Mouse (Mus musculus) adrenal gland, postnatal 10 days (tissue): ENCODE results near the gene Tmem37. TPM values are rescaled to one million over a fixed set of nuclear protein-coding genes. Genes with fewer than 3 reads are reported as not detected.

Experiments
- DNase-seq: peaks from one replicate; pipeline ENCODE4 v3.0.0; 2021; ENCODE audit warnings: mixed read lengths
- total RNA-seq, 2 experiments: library from RNA; stranded (reverse); gene quantifications; 2 replicates each; pipeline ENCODE4 v1.2.3; 2021

The Tmem37 gene
- total RNA-seq, 2 experiments from 2014 or later, result 24.6 to 25.8 TPM

DNA sequence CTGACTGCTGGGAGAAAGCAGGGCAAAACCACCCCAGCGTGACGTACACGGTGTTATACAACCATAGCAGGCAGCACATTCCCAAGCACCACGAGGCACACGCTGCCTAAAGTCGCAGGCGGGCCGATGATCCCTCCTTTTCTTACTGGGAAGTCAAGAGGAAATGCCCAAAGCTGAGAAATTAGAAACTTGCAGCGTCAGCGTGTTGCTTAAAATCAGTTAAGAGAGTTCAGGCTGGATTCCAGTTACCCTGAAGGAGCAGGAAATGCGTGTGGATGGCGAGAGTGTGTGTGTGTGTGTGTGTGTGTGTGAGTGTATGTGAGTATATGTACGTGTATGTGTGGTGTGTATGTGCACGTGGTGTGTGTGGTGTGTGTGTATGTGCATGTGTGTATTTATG is 16.8 kb downstream of the Tmem37 start:
- no peak for DNase-seq

DNA sequence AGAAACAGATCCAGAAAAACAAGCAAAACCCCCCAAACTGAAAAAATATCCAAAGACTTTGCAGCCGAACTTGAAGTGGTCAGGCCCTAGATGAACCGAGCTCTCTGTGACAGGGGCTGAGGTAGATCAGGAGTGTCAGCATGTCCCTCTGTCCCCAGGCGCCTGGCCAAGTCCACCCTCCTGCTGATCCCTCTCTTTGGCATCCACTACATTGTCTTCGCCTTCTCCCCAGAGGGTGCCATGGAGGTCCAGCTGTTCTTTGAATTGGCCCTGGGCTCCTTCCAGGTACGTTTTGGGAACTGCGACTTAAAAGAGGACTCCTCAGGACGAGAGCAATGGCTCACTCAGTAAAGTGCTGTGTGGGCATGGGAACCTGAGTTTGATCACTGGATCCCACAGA is 17.6 kb downstream of the Tmem37 start:
- DNase-seq, result no peak

DNA sequence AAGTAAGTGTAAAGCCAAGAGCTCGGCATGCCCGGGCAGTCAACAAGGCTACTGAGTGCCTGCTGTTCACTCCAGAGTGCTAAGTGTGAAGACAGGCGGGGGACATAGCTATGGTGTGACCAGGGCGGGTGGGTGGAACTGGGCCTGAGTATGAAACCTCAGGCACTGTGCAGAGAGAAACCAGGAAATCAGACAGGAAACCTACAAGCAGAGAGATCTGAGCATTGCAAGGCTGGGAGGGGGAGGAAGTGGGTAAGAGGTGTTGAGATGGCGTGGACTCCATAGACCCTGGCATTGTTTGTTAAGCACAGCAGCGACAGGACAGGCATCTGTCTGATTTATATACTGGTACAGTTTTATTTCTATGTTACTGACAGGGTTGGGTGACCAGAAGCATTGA is 18.4 kb downstream of the Tmem37 start:
- DNase-seq, result no peak

DNA sequence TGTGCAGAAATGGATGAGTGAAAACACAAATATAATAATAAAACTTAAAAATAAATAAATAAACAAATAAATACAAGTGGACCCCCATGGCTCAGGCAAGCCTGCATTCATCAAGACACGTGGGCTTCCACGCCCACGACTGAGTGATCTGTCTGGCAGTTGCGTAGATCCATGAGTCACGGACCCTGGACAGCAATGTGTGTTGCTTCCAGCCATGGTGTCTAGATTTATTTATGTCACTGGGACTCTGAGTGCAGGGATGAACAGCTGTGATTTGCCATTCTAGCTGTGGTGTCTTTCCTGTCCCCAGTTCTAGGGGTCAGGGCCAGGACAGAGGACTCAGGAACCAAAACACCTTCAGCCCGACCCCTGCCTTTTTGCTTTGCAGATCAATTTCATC is 18.9 kb downstream of the Tmem37 start:
- peak; percentile 68 for DNase-seq

DNA sequence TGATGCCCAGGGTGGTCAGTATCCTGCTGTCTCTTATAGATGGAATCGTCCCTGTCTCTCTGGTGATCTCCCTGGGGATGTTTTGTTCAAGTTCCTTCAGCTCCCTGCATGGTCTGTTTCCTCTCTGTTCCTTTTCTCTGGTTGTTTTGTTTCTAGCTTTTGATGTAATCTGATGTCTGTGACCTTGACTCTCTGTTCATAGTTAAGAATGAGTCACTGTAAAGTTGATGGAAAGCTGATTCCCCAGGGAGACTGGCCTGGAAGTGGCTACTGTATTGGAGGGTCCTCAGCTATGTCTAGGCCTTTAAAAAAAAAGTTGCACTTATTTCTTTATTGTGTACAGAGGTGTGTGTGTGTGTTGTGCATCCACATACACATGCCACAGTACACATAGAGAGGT is 22.8 kb downstream of the Tmem37 start:
- no peak for DNase-seq

DNA sequence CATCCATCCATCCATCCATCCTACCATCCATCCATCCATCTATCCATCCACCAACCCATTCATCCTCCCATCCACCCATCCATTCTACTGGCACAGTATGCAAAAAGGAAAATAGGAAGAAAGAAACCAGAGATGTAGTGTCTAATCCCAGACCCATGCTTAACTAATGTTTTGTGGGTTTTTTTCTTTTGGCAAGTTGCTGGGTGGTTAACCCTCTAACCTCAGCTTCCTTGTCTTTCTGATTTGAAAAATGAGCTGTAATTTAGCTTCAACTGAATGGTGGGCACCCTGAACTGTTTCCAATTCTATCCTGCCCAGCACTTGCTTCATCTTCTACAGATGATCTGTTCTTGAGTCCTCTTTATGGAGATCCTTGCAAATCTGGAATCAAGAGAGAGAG is 26.5 kb downstream of the Tmem37 start:
- no peak for DNase-seq

DNA sequence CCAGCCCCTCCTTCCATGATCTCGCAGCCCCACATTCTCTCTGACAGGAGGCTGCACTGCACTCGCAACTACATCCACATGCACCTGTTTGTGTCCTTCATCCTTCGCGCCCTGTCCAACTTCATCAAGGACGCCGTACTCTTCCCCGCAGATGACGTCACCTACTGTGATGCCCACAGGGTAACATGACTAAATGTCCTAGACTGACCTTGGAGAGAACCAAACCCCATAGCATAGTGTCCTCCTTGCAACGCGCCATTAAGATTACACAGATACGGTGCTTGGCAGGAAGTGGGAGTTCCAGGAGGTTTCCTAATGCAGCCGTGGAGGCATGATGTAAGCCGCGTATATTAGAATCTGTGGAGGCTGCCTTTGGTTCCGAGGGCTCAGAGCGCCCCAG is 29.3 kb downstream of the Tmem37 start:
- DNase-seq, result no peak

DNA sequence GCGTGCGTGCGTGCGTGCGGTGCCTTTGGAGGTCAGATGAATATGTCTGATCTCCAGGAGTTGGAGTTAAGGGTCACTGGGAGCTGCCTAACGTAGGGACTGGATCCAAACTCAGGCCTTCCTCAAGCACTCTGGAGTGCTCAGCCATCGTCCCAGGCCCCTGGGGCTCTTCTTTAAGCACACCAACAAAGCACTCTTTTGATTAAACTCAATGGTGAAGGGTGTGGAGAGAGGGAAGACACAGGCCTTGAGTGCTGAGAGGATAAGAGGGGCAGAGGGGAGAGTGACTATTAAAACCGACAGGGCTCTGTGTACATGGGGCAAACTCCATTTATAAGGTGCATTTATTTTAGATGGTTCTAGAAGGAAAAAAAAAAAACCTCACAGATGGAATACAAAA is 31.5 kb downstream of the Tmem37 start:
- no peak for DNase-seq

DNA sequence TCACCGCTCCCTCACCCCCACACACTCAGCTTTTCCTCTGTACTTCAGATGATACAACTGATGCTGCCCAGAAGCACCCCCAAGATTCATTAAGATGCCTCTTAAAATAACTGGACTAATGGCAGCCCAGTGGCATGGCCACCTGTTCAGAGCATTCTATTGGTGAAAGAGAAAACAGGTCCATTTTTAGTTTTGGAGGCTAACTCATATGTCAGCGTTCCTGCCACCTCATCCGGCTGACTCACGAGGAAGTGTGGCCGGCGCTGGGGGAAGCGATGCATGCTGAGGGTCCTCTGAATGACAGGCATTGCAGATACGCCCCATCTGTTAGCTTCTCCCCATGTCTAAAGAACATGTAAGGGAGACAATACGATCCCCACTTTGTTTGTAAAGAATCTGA is 35.3 kb downstream of the Tmem37 start:
- no peak for DNase-seq

DNA sequence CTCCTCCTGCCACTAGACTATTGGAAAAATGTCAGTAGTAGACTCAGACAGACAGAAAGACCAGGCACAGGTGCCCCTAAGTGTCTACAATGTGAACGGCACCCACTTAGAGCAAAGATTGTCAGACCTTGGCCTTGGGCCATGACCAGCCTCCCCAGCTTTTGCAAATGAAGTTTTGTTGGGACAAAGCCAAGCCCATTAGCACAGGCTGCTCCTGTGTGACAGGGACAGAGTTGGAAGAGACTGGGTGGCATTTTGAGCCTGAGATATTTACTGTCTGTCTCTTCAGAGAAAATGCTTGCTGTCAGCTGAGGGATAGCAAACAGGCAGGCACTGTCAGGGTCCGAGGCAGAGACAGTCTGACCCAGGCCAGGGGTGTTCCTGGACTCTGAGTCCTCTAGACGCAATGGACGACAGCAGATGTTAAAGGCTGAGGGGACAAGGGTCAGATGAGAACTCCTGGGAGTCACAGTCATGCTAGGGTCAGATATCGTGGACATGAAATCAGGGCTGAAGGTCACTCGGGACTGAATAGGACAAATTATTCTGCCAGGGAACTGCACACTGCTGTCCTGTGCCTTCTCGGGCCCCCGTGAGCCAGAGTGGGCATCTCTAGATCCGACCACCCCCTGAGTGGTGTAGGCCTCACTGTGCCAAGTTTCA is 36.7 kb downstream of the Tmem37 start:
- peak; percentile 62 for DNase-seq

DNA sequence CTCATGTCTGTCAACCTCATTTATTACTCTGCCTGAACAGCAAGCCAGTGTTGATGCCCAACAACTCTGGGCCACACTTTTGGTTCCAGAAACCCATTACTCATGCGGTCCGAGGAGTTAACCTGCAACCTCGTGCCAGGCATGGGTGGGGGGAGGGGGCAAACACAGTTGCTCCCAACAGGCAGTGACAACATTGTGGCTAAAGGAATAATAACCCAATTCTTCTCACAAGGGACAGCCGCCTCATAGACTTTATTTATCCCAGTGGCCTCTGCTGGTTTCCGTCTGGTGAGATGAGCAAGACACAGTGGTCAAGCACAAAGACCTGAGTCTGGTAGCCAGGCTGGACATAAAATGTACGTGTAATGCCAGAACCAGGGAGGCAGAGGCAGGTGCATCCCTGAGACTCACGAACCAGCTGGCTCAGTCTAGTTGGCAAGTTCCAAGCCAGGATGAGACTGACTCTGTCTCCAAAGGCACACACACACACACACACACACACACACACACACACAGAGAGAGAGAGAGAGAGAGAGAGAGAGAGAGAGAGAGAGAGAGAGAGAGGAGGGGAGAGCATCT is 38.3 kb downstream of the Tmem37 start:
- DNase-seq, result no peak

DNA sequence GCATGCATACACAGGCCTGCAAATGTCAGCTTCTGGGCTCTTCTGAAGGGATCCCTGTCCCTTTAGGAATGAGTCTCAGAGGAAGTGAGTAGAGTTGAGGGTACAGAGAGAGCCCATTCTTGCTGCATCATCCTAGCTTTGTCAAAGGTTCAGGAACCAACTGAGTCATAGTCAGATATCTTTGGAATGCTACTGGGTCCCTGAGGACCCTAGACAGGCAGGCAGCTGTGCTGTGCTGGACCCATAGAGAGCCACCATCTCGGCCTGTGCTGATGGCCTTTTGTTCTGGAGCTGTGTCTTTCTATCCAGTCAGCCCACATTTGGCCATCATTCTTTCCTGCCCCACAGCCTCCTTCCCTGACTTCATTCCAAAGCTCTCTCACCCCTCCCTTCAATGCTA is 39.1 kb downstream of the Tmem37 start:
- DNase-seq, result no peak

DNA sequence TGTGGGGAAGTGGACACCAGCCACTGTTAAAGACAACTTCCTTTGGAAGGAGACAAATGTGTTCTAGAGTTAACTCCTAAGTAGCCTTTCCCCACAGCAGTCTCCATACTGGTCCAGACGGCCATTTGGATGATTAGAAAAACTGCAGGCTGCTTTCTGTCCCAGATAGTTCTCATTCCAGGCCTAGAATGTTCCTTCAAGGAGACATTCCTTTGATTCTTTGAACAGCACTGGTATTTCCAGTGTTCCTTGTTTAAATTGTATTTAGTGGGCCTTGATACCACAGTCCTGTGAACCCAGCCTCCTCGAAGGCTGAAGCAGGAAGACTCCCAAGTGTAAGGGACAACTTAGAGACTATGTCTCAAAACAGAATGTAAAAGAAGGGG is 40.4 kb downstream of the Tmem37 start:
- DNase-seq, result no peak

DNA sequence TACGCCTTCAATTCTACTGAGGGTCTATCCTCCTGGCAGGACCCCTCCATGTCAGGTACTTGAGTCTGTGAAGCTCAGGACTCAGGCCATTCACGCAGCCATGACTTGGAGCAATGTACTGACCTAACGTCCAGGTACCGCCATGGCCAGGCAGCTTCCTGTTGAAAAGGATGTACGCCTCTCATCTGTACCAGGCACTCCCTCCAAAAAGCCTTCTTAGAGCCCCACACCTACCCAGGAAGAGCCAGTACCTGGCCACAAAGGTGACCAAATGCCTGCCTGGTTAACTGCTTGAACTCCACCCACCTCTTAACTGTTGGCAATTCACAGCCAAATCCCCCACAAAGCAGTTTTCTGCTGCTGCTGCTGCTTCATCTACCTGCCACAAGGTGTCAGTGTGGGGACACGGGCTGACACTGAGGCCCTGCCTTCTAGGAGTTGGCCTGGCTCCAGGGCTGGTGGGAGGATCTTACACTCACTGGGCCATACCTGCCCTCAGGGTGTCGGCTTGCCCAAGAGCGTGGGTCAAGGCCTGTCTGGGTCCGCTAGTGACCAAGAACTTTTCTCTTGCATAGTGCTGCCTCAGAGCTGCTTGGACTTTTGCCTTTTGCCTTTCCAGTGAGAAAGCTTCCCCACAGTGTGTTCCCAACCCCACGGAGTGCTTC is 40.9 kb downstream of the Tmem37 start:
- peak; percentile 90 for DNase-seq

DNA sequence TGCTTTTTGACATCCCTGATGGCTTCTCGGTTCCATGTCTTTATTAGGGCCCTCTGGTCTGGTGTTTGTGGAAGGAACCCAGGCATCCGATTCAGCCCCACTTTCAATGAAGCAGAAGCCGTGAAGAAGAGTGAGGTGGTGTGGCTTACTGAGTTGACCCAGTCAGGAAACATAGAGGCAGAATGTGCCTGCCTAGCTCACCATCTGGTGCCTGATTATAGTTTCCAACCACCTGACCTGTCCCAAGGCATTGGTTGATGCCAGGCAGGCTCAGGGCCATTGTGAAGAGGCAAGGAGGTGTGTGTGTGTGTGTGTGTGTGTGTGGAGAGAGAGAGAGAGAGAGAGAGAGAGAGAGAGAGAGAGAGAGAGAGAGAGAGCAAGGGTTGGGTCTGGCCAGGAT is 43.4 kb downstream of the Tmem37 start:
- no peak for DNase-seq

DNA sequence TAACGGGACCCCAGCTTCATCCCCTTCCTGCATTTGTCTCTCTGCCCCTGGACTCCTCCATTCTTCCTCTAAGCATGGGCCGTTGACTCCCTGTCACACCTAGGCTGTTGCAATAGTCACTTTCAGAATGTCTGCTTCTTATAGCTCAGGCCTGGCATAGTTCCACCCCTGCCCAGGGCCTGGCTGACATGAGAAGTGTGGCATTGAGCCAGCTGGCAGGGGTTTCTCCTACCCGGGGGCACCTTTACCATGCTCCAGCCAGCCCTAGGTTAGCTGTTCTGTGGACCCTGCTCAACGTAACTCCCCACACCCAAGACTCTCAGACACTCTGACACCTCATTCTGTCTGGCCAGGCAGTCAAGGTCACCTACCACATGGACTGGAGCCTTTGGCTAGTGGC is 46.2 kb downstream of the Tmem37 start:
- peak; percentile 62 for DNase-seq

DNA sequence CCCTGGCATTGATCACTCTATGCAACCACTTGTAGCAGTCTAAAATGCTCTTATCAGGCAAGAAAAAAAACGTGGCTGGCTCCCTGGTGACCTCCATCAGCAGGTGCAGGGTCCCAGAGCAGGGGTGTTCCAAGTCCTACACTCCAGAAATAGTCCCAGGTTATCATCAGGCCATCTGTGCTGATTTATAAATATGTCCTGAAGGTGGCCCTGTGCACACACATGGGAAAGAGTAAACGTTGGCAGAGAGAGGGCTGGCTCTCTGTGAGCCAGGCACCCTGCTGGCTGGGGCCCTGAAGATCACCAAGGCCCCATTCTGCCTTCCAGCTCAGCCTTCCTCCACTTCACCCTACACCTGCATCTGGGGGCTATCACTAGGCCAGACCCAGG is 48.8 kb downstream of the Tmem37 start:
- peak; percentile 36 for DNase-seq

DNA sequence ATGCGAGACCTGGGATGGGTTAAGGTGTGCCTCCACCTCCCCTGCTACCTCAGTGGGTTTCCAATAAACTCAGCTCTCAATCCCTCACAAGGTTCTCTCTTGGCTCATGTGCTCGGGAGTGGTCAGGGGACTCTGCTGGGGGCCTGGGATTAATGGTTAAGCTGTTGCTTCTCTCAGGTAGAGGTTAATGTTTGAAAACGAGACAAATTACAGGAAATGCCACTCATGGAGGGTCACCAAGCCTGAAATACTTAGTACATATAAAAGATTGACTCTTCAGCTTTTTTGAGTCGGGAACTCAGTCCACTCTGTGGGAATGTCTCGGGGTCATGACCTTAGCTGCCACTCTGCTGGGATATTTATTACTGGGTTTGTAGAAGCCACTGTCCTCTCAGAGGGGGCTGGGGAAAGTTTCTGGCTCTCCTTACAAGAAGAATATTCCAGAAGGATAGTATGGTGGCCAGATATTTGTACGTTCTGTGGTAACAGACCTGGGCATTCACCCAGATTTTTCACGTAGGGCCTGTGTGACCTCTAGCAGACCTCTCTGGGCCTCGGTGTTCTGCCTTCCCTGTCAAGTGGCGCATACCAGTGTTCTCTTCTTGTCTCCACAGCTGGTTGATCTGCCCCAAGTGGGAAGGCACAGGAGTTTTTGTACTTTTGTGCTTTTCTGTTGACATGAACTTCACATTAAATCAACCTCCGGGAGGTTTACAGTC is 49.4 kb downstream of the Tmem37 start:
- peak; percentile 47 for DNase-seq

DNA sequence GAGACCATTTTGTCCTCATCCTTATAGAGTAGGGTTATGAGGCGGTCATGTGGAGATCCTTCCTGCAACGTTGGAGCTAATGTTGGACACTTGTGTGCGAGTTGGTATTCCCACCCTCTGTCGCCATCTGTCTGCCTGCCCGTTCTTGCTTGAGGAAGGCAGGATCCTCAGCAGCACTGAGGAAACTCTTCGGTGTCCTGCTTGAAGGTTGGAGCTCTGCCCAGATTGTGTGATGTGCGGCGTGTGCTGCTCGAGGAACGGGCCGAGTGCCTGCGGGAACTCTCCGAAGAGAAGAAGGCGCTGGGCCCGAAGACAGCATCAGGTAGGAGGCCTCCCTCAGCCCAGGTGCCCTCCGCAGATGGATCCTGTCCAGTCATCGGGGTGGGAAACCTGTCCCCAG is 51.9 kb downstream of the Tmem37 start:
- DNase-seq, result no peak

DNA sequence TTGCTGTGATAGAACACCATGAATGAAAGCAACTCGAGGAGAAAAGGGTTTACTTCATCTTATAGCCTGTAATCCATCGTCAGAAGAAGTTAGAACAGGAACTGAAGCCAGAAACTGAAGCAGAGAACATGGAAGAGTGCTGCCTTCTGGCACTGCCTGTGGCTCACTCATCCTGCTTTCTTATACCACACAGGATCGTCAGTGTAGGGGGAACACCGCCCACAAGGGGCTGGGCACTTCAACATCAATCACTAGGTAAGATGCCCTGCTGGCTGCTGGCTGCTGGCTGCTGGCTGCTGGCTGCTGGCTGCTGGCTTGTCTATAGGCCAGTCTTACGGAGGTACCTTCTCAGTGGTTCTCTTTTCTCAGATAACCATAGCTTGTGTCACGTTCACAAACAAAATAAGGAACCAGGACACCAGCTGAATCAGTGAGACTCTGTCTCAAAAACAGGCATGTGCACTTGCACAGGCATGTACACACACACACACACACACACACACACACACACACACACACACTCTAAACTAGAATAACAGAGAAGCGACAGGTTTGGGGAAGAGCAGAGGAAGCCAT is 53.5 kb downstream of the Tmem37 start:
- DNase-seq, result no peak

DNA sequence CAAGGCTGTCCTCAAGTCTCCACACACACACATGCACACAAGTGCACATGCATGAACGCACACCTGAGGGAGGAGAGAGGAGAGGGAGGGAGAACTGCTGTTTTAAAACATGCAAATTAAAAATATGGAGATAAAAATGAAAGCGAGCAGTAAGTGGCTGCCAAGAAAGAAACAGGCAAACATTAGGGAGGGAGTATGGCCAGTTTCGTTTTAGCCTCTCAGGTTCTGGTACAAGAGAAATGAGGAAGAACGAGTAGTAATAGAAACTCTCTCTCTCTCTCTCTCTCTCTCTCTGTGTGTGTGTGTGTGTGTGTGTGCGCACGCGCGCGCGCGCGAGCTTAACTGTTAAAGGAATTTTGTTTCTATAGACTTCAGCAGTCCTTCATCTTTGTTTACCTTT is 54.4 kb downstream of the Tmem37 start:
- DNase-seq, result no peak

DNA sequence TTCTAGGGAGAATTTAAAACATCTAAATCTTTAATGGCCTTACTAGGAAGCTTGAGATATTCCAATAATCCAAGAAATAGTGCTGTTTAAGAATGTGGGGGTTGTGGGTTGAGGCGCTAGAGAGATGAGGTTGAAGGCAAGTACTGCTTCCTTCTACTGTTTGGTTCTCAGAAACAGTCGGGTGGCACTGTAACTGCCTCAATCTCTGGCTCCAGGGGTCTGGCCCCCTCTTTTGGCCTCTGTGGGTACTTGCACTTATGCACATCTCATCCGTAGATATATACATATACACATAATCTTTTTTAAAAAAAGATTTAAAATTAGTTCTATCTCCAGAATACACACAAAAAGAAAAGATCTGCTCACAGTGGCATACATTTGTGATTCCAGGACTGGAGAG is 55.0 kb downstream of the Tmem37 start:
- DNase-seq, result no peak
